Mouse (Mus musculus) megakaryocyte, embryonic 14.5 days (primary cell): ENCODE results near the gene Grk3.

Source experiments
- FLI1 ChIP-seq: IDR thresholded peaks from 2 replicates; pipeline ENCODE4 v1.6.1; 2012; ENCODE audit warnings: low read length, inconsistent platforms, mixed read lengths
- GATA1 ChIP-seq: IDR thresholded peaks from 3 replicates; pipeline ENCODE4 v1.6.1; 2012; ENCODE audit warnings: mixed read lengths, low read length, inconsistent platforms, borderline replicate concordance

DNA sequence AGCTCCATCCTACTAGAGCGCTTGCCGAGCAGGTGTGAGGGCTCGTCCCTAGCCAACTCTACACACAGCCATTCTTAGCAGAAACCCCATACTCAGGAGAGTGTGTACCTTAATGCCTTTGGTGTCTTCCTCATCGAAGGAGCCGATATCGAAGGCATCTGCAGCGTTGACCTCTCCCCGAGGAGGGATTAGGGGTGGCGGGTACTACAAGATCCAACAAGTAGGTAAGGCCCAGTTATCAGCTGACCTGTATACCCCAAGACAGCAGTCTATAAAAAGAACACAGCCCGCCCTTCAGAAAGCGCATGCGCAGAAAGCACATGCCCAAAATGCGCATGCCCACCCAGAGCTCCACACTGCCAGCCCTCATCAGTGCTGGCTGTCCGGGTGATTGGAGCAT is 91.8 kb downstream of the Grk3 start:
- no peak for TF ChIP-seq FLI1
- no peak for TF ChIP-seq GATA1
